In the genomic region with DNA sequence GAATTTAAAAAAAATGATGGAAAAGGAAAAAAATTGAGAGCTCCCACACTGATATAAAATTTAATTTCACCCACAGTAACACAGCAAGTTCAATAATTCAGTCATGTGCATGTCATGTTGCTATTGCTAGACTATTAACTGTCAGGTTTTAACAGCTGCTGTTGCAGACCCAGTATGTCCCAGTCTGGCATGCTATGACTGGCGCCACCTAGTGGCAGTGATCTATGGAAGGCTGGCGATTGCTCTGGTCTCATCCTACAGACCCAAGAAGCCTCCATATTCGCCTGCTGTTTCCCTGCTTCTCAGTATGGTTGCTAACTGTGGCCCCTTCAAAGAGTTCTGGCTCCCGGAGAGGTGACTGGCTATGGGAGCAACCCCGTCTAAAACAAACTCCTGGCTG, we compare ENCODE assay signal across 8 mouse cellular contexts. TPM values are rescaled to one million over a fixed set of nuclear protein-coding genes. Genes with fewer than 3 reads are reported as not detected.
DNase-seq lines count a peak whose midpoint lies in the region; ATAC-seq lines count a peak whose summit lies in the region.

No protein-coding gene starts in this region.

- DNase-seq in 416B (ENCODE audit: low read depth): peak; percentile 78
- peak; percentile 54 for DNase-seq in adrenal gland, adult 8-10 months
- DNase-seq in embryonic facial prominence, embryonic 10.5 days (ENCODE audit: low spot score): peak; percentile 83
- DNase-seq in heart, adult 8-10 months (ENCODE audit: low spot score): peak; percentile 62
- peak; percentile 82 for DNase-seq in kidney, adult 9 months
- peak; percentile 71 for DNase-seq in naive thymus-derived CD4-positive, alpha-beta T cell, adult 2 months (ENCODE audit: low read depth)
- peak; percentile 74 for DNase-seq in splenic B cell, adult 2 months (ENCODE audit: low read depth, low spot score)

- H3K4me1 ChIP-seq in embryonic facial prominence, embryonic 10.5 days: no peaks in the 10 kb centered on the region
- 0 out of 2 replicates have a peak, but pooled peaks cover 4% of the 10 kb centered on the region for H3K4me1 ChIP-seq in limb, embryonic 13.5 days

- no peaks in the 10 kb centered on the region for H3K27me3 ChIP-seq in embryonic facial prominence, embryonic 10.5 days (replicated peaks; ENCODE audit: low read depth, poor library complexity, severe bottlenecking)
- H3K27me3 ChIP-seq in limb, embryonic 13.5 days: no peaks in the 10 kb centered on the region
- H3K27me3 ChIP-seq in splenic B cell, adult 2 months (ENCODE audit: control insufficient read depth, insufficient read depth, low read length, poor library complexity, severe bottlenecking): no peaks in the 10 kb centered on the region

- no peak overlapping the region for H3K9ac ChIP-seq in limb, embryonic 13.5 days

- H3K4me3 ChIP-seq in embryonic facial prominence, embryonic 10.5 days: no peak overlapping the region
- no peak overlapping the region for H3K4me3 ChIP-seq in limb, embryonic 13.5 days

- 5% methylated on average over 5 of the region's 5 CpGs for WGBS in embryonic facial prominence, embryonic 10.5 days
- WGBS in limb, embryonic 13.5 days: 6% methylated on average over 5 of the region's 5 CpGs

- peak; percentile 82 for ATAC-seq in limb, embryonic 13.5 days (ENCODE audit: low FRiP score, low read depth)

- H3K9me3 ChIP-seq in embryonic facial prominence, embryonic 10.5 days: no peaks in the 10 kb centered on the region
- H3K9me3 ChIP-seq in limb, embryonic 13.5 days: no peaks in the 10 kb centered on the region

- no peak overlapping the region for H3K27ac ChIP-seq in embryonic facial prominence, embryonic 10.5 days (replicated peaks)
- H3K27ac ChIP-seq in limb, embryonic 13.5 days: no peak overlapping the region

- H3K4me2 ChIP-seq in limb, embryonic 13.5 days (replicated peaks): no peak overlapping the region

- H3K36me3 ChIP-seq in embryonic facial prominence, embryonic 10.5 days (replicated peaks): no peaks in the 10 kb centered on the region
- H3K36me3 ChIP-seq in limb, embryonic 13.5 days: no peaks in the 10 kb centered on the region
- H3K36me3 ChIP-seq in splenic B cell, adult 2 months (ENCODE audit: control insufficient read depth, insufficient read depth, low read length, poor library complexity, severe bottlenecking): no peaks in the 10 kb centered on the region

RNA-seq across cellular contexts. Expression of a gene that starts 38.9 kb away (rescaled TPM):
- under 1 TPM in 2 of 4 experiments, not detected in 2; 0.20 to 0.28 TPM for total RNA-seq in adrenal gland, adult 8-10 months (2022)
- 0.20 and 0.95 TPM in 2 replicates for polyA plus RNA-seq in embryonic facial prominence, embryonic 10.5 days (2016; fragmentation: Nextera tagmentation; extraction: Ambion mirVana)
- total RNA-seq in heart, adult 8-10 months (2022): 10 to 100 TPM in 2 of 4 experiments, 1 to 10 TPM in 2; 8.1 to 14.0 (median 9.2) TPM
- polyA plus RNA-seq in limb, embryonic 13.5 days (2015; fragmentation: Nextera tagmentation; extraction: Ambion mirVana): 0.25 and 0.51 TPM in 2 replicates

Comparison
In these comparisons a context has a peak if more than half of its experiments do, and no peak if none do; other contexts are left out.
1. RNA of a gene that starts 38.9 kb away (total RNA-seq): 8.1 to 14.0 TPM in heart, adult 8-10 months; 0.20 to 0.28 TPM in adrenal gland, adult 8-10 months; every median in the first group is over 4 times any median in the second.
2. Peak in every context shown above with its lines, with median percentiles within 50 percentile points of each other: DNase-seq.